Mouse (Mus musculus) liver, embryonic 11.5 days (tissue): ENCODE data around the gene Ankrd24. TPM values are rescaled to one million over a fixed set of nuclear protein-coding genes. Genes with fewer than 3 reads are reported as not detected.
A peak's percentile ranks its signal among the peaks of the same experiment; 100 is the strongest.

ENCODE experiments used
- ATAC-seq: fragments of 200-750 bp; cut with Nextera tagmentation; replicated peaks from 2 replicates; pipeline ENCODE4 v1.8.0; 2017; ENCODE audit warnings: moderate number of reproducible peaks, mild to moderate bottlenecking, moderate TSS enrichment, moderate library complexity; ENCODE audit not compliant: low FRiP score
- DNase-seq: peaks from one replicate; pipeline ENCODE4 v3.0.0-alpha.2; 2017; ENCODE audit warnings: low spot score
- H3K27ac ChIP-seq: fragments of 300-500 bp; sonication (generic); 2 replicates; pipeline ENCODE4 v1.5.1; 2014; ENCODE audit warnings: mild to moderate bottlenecking, low read depth, low read length, control low read depth
- H3K27me3 ChIP-seq: fragments of 300-500 bp; sonication (generic); replicated peaks from 2 replicates; pipeline ENCODE4 v1.6.1; 2014; ENCODE audit warnings: low read length, mixed read lengths; ENCODE audit not compliant: control insufficient read depth, insufficient read depth
- H3K36me3 ChIP-seq: fragments of 300-500 bp; sonication (generic); 2 replicates; pipeline ENCODE4 v1.6.1; 2014; ENCODE audit warnings: mild to moderate bottlenecking, low read length, moderate library complexity, mixed read lengths; ENCODE audit not compliant: control insufficient read depth, insufficient read depth
- H3K4me1 ChIP-seq: fragments of 300-500 bp; sonication (generic); replicated peaks from 2 replicates; pipeline ENCODE4 v1.6.1; 2014; ENCODE audit warnings: low read length, mixed read lengths; ENCODE audit not compliant: control insufficient read depth, insufficient read depth
- H3K4me2 ChIP-seq: fragments of 300-500 bp; sonication (generic); 2 replicates; pipeline ENCODE4 v1.6.1; 2014; ENCODE audit warnings: mild to moderate bottlenecking, control low read depth, moderate library complexity
- H3K4me3 ChIP-seq: fragments of 300-500 bp; sonication (generic); 2 replicates; pipeline ENCODE4 v1.5.1; 2014; ENCODE audit warnings: low read depth, low read length, control low read depth
- H3K9ac ChIP-seq: fragments of 300-500 bp; sonication (generic); 2 replicates; pipeline ENCODE4 v1.6.1; 2014; ENCODE audit warnings: low read depth, low read length, control low read depth
- H3K9me3 ChIP-seq: fragments of 300-500 bp; sonication (generic); 2 replicates; pipeline ENCODE4 v1.6.1; 2016; ENCODE audit warnings: low read length, inconsistent platforms, mixed read lengths; ENCODE audit not compliant: control insufficient read depth
- WGBS: fragments of 180-500 bp; shearing (Covaris S2); extraction: QIAGEN DNeasy Blood & Tissue Kit; methylation state at CpG from one replicate; pipeline ENCODE4 v1.1.7; 2014; 5-methylcytosine and 5-hydroxymethylcytosine counted together
- polyA plus RNA-seq: library from polyadenylated mRNA; unstranded; fragments of >200 nt; fragmentation: Nextera tagmentation; extraction: Ambion mirVana; gene quantifications from 2 replicates; pipeline ENCODE4 v1.2.1, GENCODE M21; 2014

Ankrd24 gene
- 3.6 and 4.6 TPM in 2 replicates for polyA plus RNA-seq

- DNase-seq (no peak), ATAC-seq (no peak)
- peak within 1 kb of the TSS; percentile 83 for H3K4me2 ChIP-seq
- peaks cover 2% of the 10 kb centered on the region; the same call in 1 of the 2 replicates for H3K36me3 ChIP-seq
- H3K4me1 ChIP-seq, result peaks cover 23% of the 10 kb centered on the region
- no peaks in the 10 kb centered on the region for H3K9me3 ChIP-seq
- H3K27ac ChIP-seq, result peak within 1 kb of the TSS; percentile 92
- H3K4me3 ChIP-seq, result peak within 1 kb of the TSS; percentile 70
- WGBS, result 84% methylated on average over 16 of the region's 16 CpGs
- H3K9ac ChIP-seq, result peak within 1 kb of the TSS; percentile 88
- no peaks in the 10 kb centered on the region for H3K27me3 ChIP-seq
Measured at GRCm38 (mm10) chr10:81628390-81628789, at the start of gene Ankrd24. Gene Ankrd24, plus strand, starts transcription at chr10:81628540.

GRCm38 (mm10) chr10:81579967-81580366 is 48.4 kb upstream of the Ankrd24 start:
- no peaks in the 10 kb centered on the region; the same call in 1 of the 2 replicates for H3K9me3 ChIP-seq
- peaks cover 17% of the 10 kb centered on the region for H3K4me1 ChIP-seq
- H3K4me3 ChIP-seq, result no peak overlapping the region
- DNase-seq (no peak), ATAC-seq (no peak)
- H3K36me3 ChIP-seq, result no peaks in the 10 kb centered on the region; the same call in 1 of the 2 replicates
- H3K9ac ChIP-seq, result no peak overlapping the region
- H3K27ac ChIP-seq, result no peak overlapping the region
- H3K27me3 ChIP-seq, result peaks cover 53% of the 10 kb centered on the region
- WGBS, result 56% methylated on average over 4 of the region's 4 CpGs
- no peak overlapping the region for H3K4me2 ChIP-seq

GRCm38 (mm10) chr10:81580441-81581070 is 47.8 kb upstream of the Ankrd24 start:
- Histone ChIP-seq H3K4me3 (no peak overlapping the region), H3K9ac (no peak overlapping the region), H3K9me3 (no peaks in the 10 kb centered on the region; the same call in 1 of the 2 replicates), H3K4me1 (peaks cover 14% of the 10 kb centered on the region), H3K27ac (no peak overlapping the region), H3K4me2 (0 out of 2 replicates have a peak overlapping the region, but pooled peaks have one; percentile 19), H3K27me3 (peaks cover 49% of the 10 kb centered on the region), H3K36me3 (no peaks in the 10 kb centered on the region; the same call in 1 of the 2 replicates)
- no peak for DNase-seq
- no peak for ATAC-seq
- WGBS, result 36% methylated on average over 25 of the region's 25 CpGs

DNA sequence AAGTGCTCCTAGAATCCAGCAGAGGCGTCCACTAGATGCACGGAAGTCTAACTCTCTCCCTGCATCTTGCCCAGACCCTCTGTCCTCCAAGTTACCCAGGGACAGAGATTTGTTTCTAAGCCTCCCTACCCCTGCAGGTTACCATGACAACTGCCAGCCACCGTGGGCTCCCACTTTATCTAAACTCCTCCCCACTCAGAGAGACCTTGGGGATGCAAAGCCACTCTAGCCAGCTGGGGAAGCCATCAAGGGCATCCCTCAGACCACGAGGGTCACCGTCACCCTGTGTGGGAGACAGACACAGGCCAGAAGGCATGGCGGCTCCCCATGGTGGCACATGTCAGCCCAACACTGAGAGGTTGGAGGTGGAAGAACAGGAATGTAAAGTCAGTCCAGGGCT is 45.0 kb upstream of the Ankrd24 start:
- H3K4me1 ChIP-seq, result peaks cover 10% of the 10 kb centered on the region
- no peak overlapping the region for H3K4me3 ChIP-seq
- WGBS, result 50% methylated on average over 6 of the region's 6 CpGs
- peaks cover 4% of the 10 kb centered on the region; the same call in 1 of the 2 replicates for H3K36me3 ChIP-seq
- H3K4me2 ChIP-seq, result no peak overlapping the region
- no peak for ATAC-seq
- H3K9me3 ChIP-seq, result no peaks in the 10 kb centered on the region; the same call in 1 of the 2 replicates
- H3K27ac ChIP-seq, result no peak overlapping the region
- DNase-seq, result no peak
- H3K27me3 ChIP-seq, result peaks cover 49% of the 10 kb centered on the region
- no peak overlapping the region for H3K9ac ChIP-seq

DNA sequence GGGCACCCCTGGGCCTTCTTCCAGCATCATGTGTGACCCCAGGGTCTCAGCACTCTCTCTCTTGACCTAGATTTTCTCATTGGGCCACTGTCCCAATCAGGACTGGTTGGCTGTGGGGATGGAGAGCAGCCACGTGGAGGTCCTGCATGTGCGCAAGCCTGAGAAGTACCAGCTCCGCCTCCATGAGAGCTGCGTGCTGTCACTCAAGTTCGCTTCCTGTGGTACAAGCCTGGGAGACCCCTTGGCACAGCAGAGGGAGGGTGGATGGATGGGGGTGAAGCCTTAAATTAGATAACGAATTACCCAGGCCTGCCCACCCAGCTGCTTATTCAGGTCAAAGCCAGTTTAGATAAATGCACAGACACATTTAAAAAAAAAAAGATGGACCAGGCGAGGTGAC is 39.6 kb upstream of the Ankrd24 start:
- Histone ChIP-seq H3K4me2 (no peak overlapping the region), H3K27ac (no peak overlapping the region), H3K9me3 (no peaks in the 10 kb centered on the region; the same call in 1 of the 2 replicates), H3K36me3 (0 out of 2 replicates have a peak, but pooled peaks cover 4% of the 10 kb centered on the region), H3K4me3 (no peak overlapping the region), H3K4me1 (0 out of 2 replicates have a peak, but pooled peaks cover 3% of the 10 kb centered on the region), H3K9ac (no peak overlapping the region), H3K27me3 (peaks cover 31% of the 10 kb centered on the region)
- ATAC-seq (no peak), DNase-seq (no peak)
- 49% methylated on average over 7 of the region's 7 CpGs for whole genome bisulfite sequencing

GRCm38 (mm10) chr10:81591846-81592245 is 36.5 kb upstream of the Ankrd24 start:
- H3K27me3 ChIP-seq, result peaks cover 54% of the 10 kb centered on the region
- H3K4me2 ChIP-seq, result no peak overlapping the region
- no peak overlapping the region for H3K4me3 ChIP-seq
- no peak overlapping the region for H3K9ac ChIP-seq
- no peak for ATAC-seq
- H3K4me1 ChIP-seq, result peaks cover 6% of the 10 kb centered on the region; the same call in 1 of the 2 replicates
- 0 out of 2 replicates have a peak, but pooled peaks cover 4% of the 10 kb centered on the region for H3K36me3 ChIP-seq
- DNase-seq, result no peak
- no peaks in the 10 kb centered on the region for H3K9me3 ChIP-seq
- H3K27ac ChIP-seq, result no peak overlapping the region
- 55% methylated on average over 9 of the region's 9 CpGs for WGBS

- DNase-seq (no peak), ATAC-seq (no peak)
- no peak overlapping the region for H3K27ac ChIP-seq
- H3K4me3 ChIP-seq, result no peak overlapping the region
- WGBS, result 66% methylated on average over 7 of the region's 7 CpGs
- H3K9me3 ChIP-seq, result no peaks in the 10 kb centered on the region
- peaks cover 12% of the 10 kb centered on the region for H3K4me1 ChIP-seq
- H3K27me3 ChIP-seq, result peaks cover 47% of the 10 kb centered on the region
- H3K4me2 ChIP-seq, result no peak overlapping the region
- H3K9ac ChIP-seq, result no peak overlapping the region
- H3K36me3 ChIP-seq, result 0 out of 2 replicates have a peak, but pooled peaks cover under 1% of the 10 kb centered on the region
Measured at GRCm38 (mm10) chr10:81592631-81593030, 35.7 kb upstream of the Ankrd24 start.

DNA sequence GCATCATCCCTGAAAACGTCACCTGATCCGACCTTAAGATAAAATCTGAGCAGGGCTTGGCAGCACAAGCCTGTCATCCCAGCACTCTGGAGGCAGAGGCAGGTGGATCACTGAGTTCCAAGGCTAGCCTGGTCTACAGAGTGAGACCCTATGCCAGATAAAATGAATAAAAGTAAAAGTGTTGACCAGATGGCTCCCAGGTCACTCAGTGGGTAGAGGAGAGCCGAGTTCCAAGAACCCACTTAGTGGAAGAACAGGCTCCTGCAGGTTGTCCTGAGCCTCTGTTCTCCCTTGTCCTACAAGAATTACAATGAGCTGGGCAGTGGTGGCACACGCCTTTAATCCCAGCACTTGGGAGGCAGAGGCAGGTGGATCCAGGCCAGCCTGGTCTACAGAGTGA is 35.1 kb upstream of the Ankrd24 start:
- no peak overlapping the region for H3K4me3 ChIP-seq
- no peak overlapping the region for H3K9ac ChIP-seq
- no peak for ATAC-seq
- no peak overlapping the region for H3K27ac ChIP-seq
- H3K27me3 ChIP-seq, result peaks cover 45% of the 10 kb centered on the region
- DNase-seq, result no peak
- peaks cover 18% of the 10 kb centered on the region for H3K4me1 ChIP-seq
- no peak overlapping the region for H3K4me2 ChIP-seq
- H3K36me3 ChIP-seq, result no peaks in the 10 kb centered on the region
- no peaks in the 10 kb centered on the region for H3K9me3 ChIP-seq
- WGBS, result 56% methylated on average over 4 of the region's 4 CpGs

DNA sequence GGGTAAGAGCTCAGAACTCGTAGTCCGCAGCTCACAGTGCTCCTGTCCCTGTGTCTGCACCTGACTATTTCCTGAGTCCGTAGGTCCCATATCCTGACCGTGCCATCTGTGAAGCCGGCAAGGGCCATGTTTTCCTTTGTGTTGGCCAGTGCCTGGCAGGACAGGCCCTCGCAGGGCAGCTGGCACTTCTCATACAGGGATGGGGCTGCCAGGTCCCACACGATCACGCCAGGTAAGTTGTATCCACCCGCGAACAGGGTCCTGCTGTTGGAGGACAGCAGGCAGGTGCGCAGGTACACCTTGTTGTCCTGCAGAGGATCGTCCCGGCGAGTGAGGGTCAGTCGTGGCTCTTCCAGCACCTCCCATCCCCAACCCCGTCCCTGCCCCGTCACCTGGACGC is 34.4 kb upstream of the Ankrd24 start:
- H3K36me3 ChIP-seq, result no peaks in the 10 kb centered on the region
- H3K4me3 ChIP-seq, result no peak overlapping the region
- no peak overlapping the region for H3K27ac ChIP-seq
- no peaks in the 10 kb centered on the region for H3K9me3 ChIP-seq
- 69% methylated on average over 18 of the region's 18 CpGs for WGBS
- no peak overlapping the region for H3K9ac ChIP-seq
- H3K4me1 ChIP-seq, result peaks cover 18% of the 10 kb centered on the region
- H3K4me2 ChIP-seq, result no peak overlapping the region
- H3K27me3 ChIP-seq, result peaks cover 44% of the 10 kb centered on the region
- no peak for ATAC-seq
- no peak for DNase-seq
